In the genomic region with DNA sequence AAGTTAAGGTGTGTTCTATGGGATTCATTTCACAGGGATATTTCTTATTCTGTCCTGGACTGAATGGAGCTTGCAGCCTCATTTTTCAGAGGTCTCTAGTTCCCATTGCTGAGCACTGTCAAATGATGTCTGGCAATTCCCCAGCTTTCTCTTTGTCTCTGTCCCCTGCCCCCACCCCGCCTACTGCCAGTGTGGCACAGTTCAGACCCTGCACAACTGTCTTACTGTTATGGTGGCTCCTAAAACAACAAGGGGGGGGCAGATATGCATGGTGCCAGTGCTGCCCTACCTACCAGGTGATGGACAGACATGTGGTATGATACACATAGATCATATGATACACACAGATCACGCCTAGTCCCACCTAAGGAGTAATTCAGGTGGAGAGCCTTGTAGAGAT, we compare ENCODE assay signal across 12 mouse cellular contexts.
DNase-seq lines count a peak whose midpoint lies in the region; ATAC-seq and TF ChIP-seq lines count a peak whose summit lies in the region.
"Had no signal": no experiment of that assay in that cellular context is flagged by ENCODE, and none has a peak within 500 bp of the region (broad histone marks: within the 10 kb centered on the region; RNA-seq: fewer than 3 reads in every experiment).

No protein-coding gene starts in this region.

- no peak for ATAC-seq in heart, postnatal 0 days (ENCODE audit: insufficient read depth, low read depth)
- no peak for ATAC-seq in neural tube, embryonic 12.5 days (ENCODE audit: low FRiP score, low read depth)
- no peak for ATAC-seq in erythroid progenitor cell, adult 5-6 weeks (replicated peaks; ENCODE audit: low FRiP score, poor library complexity, severe bottlenecking)

- H3K9ac ChIP-seq in heart, postnatal 0 days (replicated peaks; ENCODE audit: low read depth, low read length), result no peak overlapping the region
- 0 out of 2 replicates have a peak overlapping the region, but pooled peaks have one; percentile 8 for H3K9ac ChIP-seq in neural tube, embryonic 12.5 days

- H3K4me3 ChIP-seq in cerebellum, adult 2 months (replicated peaks; ENCODE audit: insufficient read depth, low read depth, low read length), result no peak overlapping the region
- H3K4me3 ChIP-seq in heart, postnatal 0 days (ENCODE audit: low read depth, low read length), result no peak overlapping the region
- no peak overlapping the region for H3K4me3 ChIP-seq in neural tube, embryonic 12.5 days
- H3K4me3 ChIP-seq: erythroblast, embryonic 14.5 days had no signal

- TF ChIP-seq CTCF in cerebellum, adult 2 months (IDR thresholded peaks at IDR 0.05; ENCODE audit: borderline replicate concordance, insufficient read depth, low read depth, low read length), result no peak
- no peak for TF ChIP-seq CTCF in heart, postnatal 0 days (IDR thresholded peaks at IDR 0.05; ENCODE audit: low read depth)

- DNase-seq in cerebellum, adult 2 months, result peak in 1 of 2 experiments; percentile 26
- DNase-seq in cerebellum, adult 9-10 months, result no peak
- no peak for DNase-seq in heart, postnatal 0 days (ENCODE audit: low spot score)
- no peak for DNase-seq in heart, postnatal 14 days
- no peak for DNase-seq in neural tube, embryonic 10.5 days (ENCODE audit: extremely low spot score, low spot score)
- DNase-seq in urinary bladder, adult 2 months (ENCODE audit: low spot score), result no peak
- DNase-seq: cerebellum, postnatal 14 days; kidney, adult 2 months; lung, postnatal 4 days had no signal

- H3K36me3 ChIP-seq in heart, postnatal 0 days (replicated peaks; ENCODE audit: control insufficient read depth, insufficient read depth, low read length), result peaks cover 53% of the 10 kb centered on the region
- H3K36me3 ChIP-seq in neural tube, embryonic 12.5 days, result peaks cover 45% of the 10 kb centered on the region

- TF ChIP-seq POLR2A in cerebellum, adult 2 months (IDR thresholded peaks at IDR 0.05; ENCODE audit: borderline replicate concordance, insufficient read depth, low read length), result no peak

- peak overlapping the region; percentile 55; the same call in 1 of the 2 replicates for H3K27ac ChIP-seq in cerebellum, adult 2 months (ENCODE audit: insufficient read depth, low read length)
- no peak overlapping the region for H3K27ac ChIP-seq in heart, postnatal 0 days (ENCODE audit: low read depth)
- H3K27ac ChIP-seq in neural tube, embryonic 12.5 days, result no peak overlapping the region

- TF ChIP-seq EP300 in heart, postnatal 0 days (IDR thresholded peaks at IDR 0.05; ENCODE audit: low read depth), result no peak

- no peaks in the 10 kb centered on the region for H3K27me3 ChIP-seq in cerebellum, adult 2 months (ENCODE audit: control insufficient read depth, insufficient read depth, low read length)
- H3K27me3 ChIP-seq in heart, postnatal 0 days (ENCODE audit: control insufficient read depth, insufficient read depth, low read length), result no peaks in the 10 kb centered on the region
- no peaks in the 10 kb centered on the region for H3K27me3 ChIP-seq in neural tube, embryonic 12.5 days (replicated peaks)

- no peaks in the 10 kb centered on the region for H3K9me3 ChIP-seq in heart, postnatal 0 days (replicated peaks; ENCODE audit: control insufficient read depth, low read length)
- no peaks in the 10 kb centered on the region for H3K9me3 ChIP-seq in neural tube, embryonic 12.5 days

- 87% methylated on average over 2 of the region's 2 CpGs for WGBS in cerebellum, adult 2 months
- WGBS in heart, postnatal 0 days, result 83% methylated on average over 2 of the region's 2 CpGs
- WGBS in neural tube, embryonic 12.5 days, result 89% methylated on average over 2 of the region's 2 CpGs

- H3K4me1 ChIP-seq in cerebellum, adult 2 months (ENCODE audit: control insufficient read depth, insufficient read depth, low read length), result peaks cover 9% of the 10 kb centered on the region
- 0 out of 2 replicates have a peak, but pooled peaks cover 8% of the 10 kb centered on the region for H3K4me1 ChIP-seq in heart, postnatal 0 days (ENCODE audit: control insufficient read depth, insufficient read depth)
- no peaks in the 10 kb centered on the region for H3K4me1 ChIP-seq in neural tube, embryonic 12.5 days

- peak overlapping the region; percentile 23; the same call in 1 of the 2 replicates for H3K4me2 ChIP-seq in heart, postnatal 0 days (ENCODE audit: low read depth, low read length)
- H3K4me2 ChIP-seq in neural tube, embryonic 12.5 days (replicated peaks), result no peak overlapping the region

- intact Hi-C loops in heart, postnatal 14 days (cut with DNase I), result loop anchor here (5.0 kb wide), 1 partner anchor 36 kb away; no protein-coding TSS in a partner anchor
